Mouse (Mus musculus) embryonic facial prominence, embryonic 14.5 days (tissue): ENCODE measurements at regions not wholly inside any gene's neighbourhood (a gene's known extent, or its start where the extent isn't known, plus 50 kb on each side); places are given as distances from the start of the nearest gene placed in this dataset.

Experiments used
- ATAC-seq: fragments of 200-750 bp; cut with Nextera tagmentation; 2 replicates; pipeline ENCODE4 v1.8.0; 2017; ENCODE audit warnings: low read depth, moderate number of reproducible peaks, moderate TSS enrichment
- DNase-seq: peaks from one replicate; pipeline ENCODE4 v3.0.0-alpha.2; 2015; ENCODE audit warnings: low spot score
- H3K27ac ChIP-seq: fragments of 300-500 bp; sonication (generic); replicated peaks from 2 replicates; pipeline ENCODE4 v1.5.1; 2014; ENCODE audit warnings: low read depth, mild to moderate bottlenecking, low read length, moderate library complexity
- H3K27me3 ChIP-seq: fragments of 300-500 bp; sonication (generic); replicated peaks from 2 replicates; pipeline ENCODE4 v1.6.1; 2014; ENCODE audit warnings: low read length; ENCODE audit not compliant: control insufficient read depth, insufficient read depth
- H3K36me3 ChIP-seq: fragments of 300-500 bp; sonication (generic); 2 replicates; pipeline ENCODE4 v1.6.1; 2014; ENCODE audit warnings: low read length, mixed read lengths; ENCODE audit not compliant: control insufficient read depth, insufficient read depth
- H3K4me1 ChIP-seq: fragments of 300-500 bp; sonication (generic); 2 replicates; pipeline ENCODE4 v1.6.1; 2014; ENCODE audit warnings: antibody characterized with exemption, low read length; ENCODE audit not compliant: control insufficient read depth, insufficient read depth
- H3K4me2 ChIP-seq: fragments of 300-500 bp; sonication (generic); 2 replicates; pipeline ENCODE4 v1.6.1; 2014; ENCODE audit warnings: low read depth, mild to moderate bottlenecking, low read length, moderate library complexity, mixed read lengths
- H3K4me3 ChIP-seq: fragments of 300-500 bp; sonication (generic); 2 replicates; pipeline ENCODE4 v1.5.1; 2014; ENCODE audit warnings: low read depth, mild to moderate bottlenecking, low read length
- H3K9ac ChIP-seq: fragments of 300-500 bp; sonication (generic); 2 replicates; pipeline ENCODE4 v1.6.1; 2014; ENCODE audit warnings: low read depth, mild to moderate bottlenecking, low read length, moderate library complexity, mixed read lengths
- H3K9me3 ChIP-seq: fragments of 300-500 bp; sonication (generic); 2 replicates; pipeline ENCODE4 v1.6.1; 2016; ENCODE audit warnings: low read length; ENCODE audit not compliant: control insufficient read depth
- WGBS: fragments of 180-500 bp; shearing (Covaris S2); extraction: QIAGEN DNeasy Blood & Tissue Kit; methylation state at CpG from one replicate; pipeline ENCODE4 v1.1.7; 2014; 5-methylcytosine and 5-hydroxymethylcytosine counted together

- H3K36me3 ChIP-seq = no peaks in the 10 kb centered on the region
- no peak overlapping the region for H3K4me2 ChIP-seq
- DNase-seq = peak; percentile 91
- ATAC-seq = peak; percentile 86
- H3K9me3 ChIP-seq = no peaks in the 10 kb centered on the region
- no peak overlapping the region for H3K9ac ChIP-seq
- H3K4me3 ChIP-seq = no peak overlapping the region
- H3K27ac ChIP-seq = peak overlapping the region; percentile 67
- H3K4me1 ChIP-seq = peaks cover 29% of the 10 kb centered on the region
- H3K27me3 ChIP-seq = no peaks in the 10 kb centered on the region
- 37% methylated on average over 8 of the region's 8 CpGs for WGBS
These were observed 97.9 kb upstream of the Ccn6 start for GRCm38 (mm10) chr10:39261174-39262145.

- H3K4me2 ChIP-seq = no peak overlapping the region
- no peak overlapping the region for H3K4me3 ChIP-seq
- WGBS = 90% methylated on average over 6 of the region's 6 CpGs
- H3K4me1 ChIP-seq = peaks cover 25% of the 10 kb centered on the region; the same call in 1 of the 2 replicates
- ATAC-seq (no peak), DNase-seq (no peak)
- no peak overlapping the region for H3K9ac ChIP-seq
- H3K36me3 ChIP-seq = no peaks in the 10 kb centered on the region
- H3K27ac ChIP-seq = no peak overlapping the region
- no peaks in the 10 kb centered on the region for H3K27me3 ChIP-seq
- no peaks in the 10 kb centered on the region for H3K9me3 ChIP-seq
These were observed 96.5 kb upstream of the Ccn6 start for GRCm38 (mm10) chr10:39260061-39260460.

GRCm38 (mm10) chr10:39257371-39258154 is 94.0 kb upstream of the Ccn6 start:
- Histone ChIP-seq H3K27me3 (no peaks in the 10 kb centered on the region), H3K36me3 (no peaks in the 10 kb centered on the region), H3K27ac (no peak overlapping the region), H3K4me1 (peaks cover 13% of the 10 kb centered on the region; the same call in 1 of the 2 replicates), H3K4me2 (no peak overlapping the region), H3K9ac (no peak overlapping the region), H3K4me3 (no peak overlapping the region), H3K9me3 (no peaks in the 10 kb centered on the region)
- ATAC-seq (no peak), DNase-seq (no peak)
- 70% methylated on average over 2 of the region's 2 CpGs for WGBS

- Histone ChIP-seq H3K4me3 (no peak overlapping the region), H3K36me3 (no peaks in the 10 kb centered on the region), H3K4me1 (no peaks in the 10 kb centered on the region), H3K27ac (no peak overlapping the region), H3K27me3 (no peaks in the 10 kb centered on the region), H3K9ac (no peak overlapping the region), H3K9me3 (no peaks in the 10 kb centered on the region), H3K4me2 (no peak overlapping the region)
- no peak for ATAC-seq
- WGBS = 80% methylated on average over 2 of the region's 2 CpGs
- no peak for DNase-seq
These were observed 91.0 kb upstream of the Ccn6 start for GRCm38 (mm10) chr10:39254561-39254960.

- DNase-seq (no peak), ATAC-seq (no peak)
- no peaks in the 10 kb centered on the region for H3K4me1 ChIP-seq
- no peak overlapping the region for H3K27ac ChIP-seq
- no peak overlapping the region for H3K4me2 ChIP-seq
- no peaks in the 10 kb centered on the region for H3K9me3 ChIP-seq
- H3K27me3 ChIP-seq = no peaks in the 10 kb centered on the region
- WGBS = 91% methylated on average over 3 of the region's 3 CpGs
- no peak overlapping the region for H3K4me3 ChIP-seq
- no peak overlapping the region for H3K9ac ChIP-seq
- no peaks in the 10 kb centered on the region for H3K36me3 ChIP-seq
These were observed 86.4 kb upstream of the Ccn6 start for GRCm38 (mm10) chr10:39250039-39250438.

GRCm38 (mm10) chr10:39248486-39248885 is 84.9 kb upstream of the Ccn6 start:
- Histone ChIP-seq H3K9ac (no peak overlapping the region), H3K4me2 (no peak overlapping the region), H3K4me3 (no peak overlapping the region), H3K9me3 (no peaks in the 10 kb centered on the region), H3K4me1 (no peaks in the 10 kb centered on the region), H3K36me3 (no peaks in the 10 kb centered on the region), H3K27me3 (no peaks in the 10 kb centered on the region), H3K27ac (no peak overlapping the region)
- WGBS = 70% methylated on average over 4 of the region's 4 CpGs
- DNase-seq = peak; percentile 59
- 0 out of 2 replicates have a peak, but pooled peaks have one; percentile 38 for ATAC-seq

GRCm38 (mm10) chr10:39246984-39247383 is 83.4 kb upstream of the Ccn6 start:
- WGBS = 54% methylated on average over 3 of the region's 3 CpGs
- H3K4me2 ChIP-seq = no peak overlapping the region
- no peaks in the 10 kb centered on the region for H3K9me3 ChIP-seq
- no peak overlapping the region for H3K27ac ChIP-seq
- no peaks in the 10 kb centered on the region for H3K27me3 ChIP-seq
- DNase-seq (no peak), ATAC-seq (no peak)
- no peak overlapping the region for H3K4me3 ChIP-seq
- no peaks in the 10 kb centered on the region for H3K36me3 ChIP-seq
- no peaks in the 10 kb centered on the region for H3K4me1 ChIP-seq
- no peak overlapping the region for H3K9ac ChIP-seq

- H3K36me3 ChIP-seq = no peaks in the 10 kb centered on the region
- H3K9me3 ChIP-seq = no peaks in the 10 kb centered on the region
- no peak for DNase-seq
- WGBS = 57% methylated on average over 4 of the region's 4 CpGs
- H3K9ac ChIP-seq = no peak overlapping the region
- ATAC-seq = no peak
- H3K4me2 ChIP-seq = no peak overlapping the region
- no peaks in the 10 kb centered on the region for H3K27me3 ChIP-seq
- no peak overlapping the region for H3K4me3 ChIP-seq
- H3K27ac ChIP-seq = no peak overlapping the region
- H3K4me1 ChIP-seq = 0 out of 2 replicates have a peak, but pooled peaks cover 4% of the 10 kb centered on the region
These were observed 81.5 kb upstream of the Ccn6 start for GRCm38 (mm10) chr10:39245141-39245540.
